Mouse (Mus musculus) mouse embryonic stem cell (cell line): ENCODE measurements around the gene Trpv5.

Experiments
- in situ Hi-C, 2 experiments: fragments of 300-500 bp; cut with MboI; formaldehyde crosslinking; loops; 1 replicate in 1 of 2; 3 replicates in 1 of 2; pipeline ENCODE4 v1.14.3; 2019 to 2020; ENCODE audit warnings: low sequenced_read_pairs in 2 of 2, low pct_unique_long_range_greater_than_20kb in 1 of 2, mixed read lengths in 1 of 2; ENCODE audit not compliant: unreplicated experiment in 1 of 2

Gene Trpv5

GRCm38 (mm10) chr6:41680669-41681068 is at the start of gene Trpv5:
Gene Trpv5 (minus strand): TSS chr6:41680769.
- in situ Hi-C loops = no loop called here

DNA sequence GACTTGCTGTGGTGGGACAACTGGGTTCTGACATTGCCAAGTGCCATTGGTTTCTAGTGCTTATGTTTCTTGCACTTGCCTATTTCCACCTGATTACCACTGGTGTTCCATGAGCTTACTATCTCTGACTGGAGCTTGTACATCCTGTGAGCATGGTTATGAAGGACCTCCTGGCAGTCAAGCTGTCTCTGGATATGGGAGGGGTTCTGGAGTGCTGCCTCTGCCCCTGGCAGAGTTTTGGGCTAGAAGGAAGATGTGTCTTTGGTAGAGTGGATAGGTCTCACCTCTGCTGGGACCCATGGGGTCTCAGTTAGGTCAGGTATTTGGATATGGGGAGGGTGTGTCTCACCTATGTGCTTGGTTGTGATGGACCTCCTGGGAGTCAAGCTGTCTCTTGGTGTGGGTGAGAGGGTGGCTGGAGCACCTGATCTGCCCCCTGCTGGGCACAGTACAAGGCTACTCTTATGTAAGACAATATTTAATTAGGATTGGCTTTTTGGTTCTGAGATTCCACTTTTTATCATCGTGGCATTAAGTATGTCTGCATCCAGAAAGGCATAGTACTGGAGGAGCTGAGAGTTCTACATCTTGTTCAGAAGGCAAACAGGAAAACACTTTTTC is 47.5 kb upstream of the Trpv5 start:
- in situ Hi-C loops = no loop called here

GRCm38 (mm10) chr6:41721430-41721829 is 40.9 kb upstream of the Trpv5 start:
- in situ Hi-C loops = no loop called here

DNA sequence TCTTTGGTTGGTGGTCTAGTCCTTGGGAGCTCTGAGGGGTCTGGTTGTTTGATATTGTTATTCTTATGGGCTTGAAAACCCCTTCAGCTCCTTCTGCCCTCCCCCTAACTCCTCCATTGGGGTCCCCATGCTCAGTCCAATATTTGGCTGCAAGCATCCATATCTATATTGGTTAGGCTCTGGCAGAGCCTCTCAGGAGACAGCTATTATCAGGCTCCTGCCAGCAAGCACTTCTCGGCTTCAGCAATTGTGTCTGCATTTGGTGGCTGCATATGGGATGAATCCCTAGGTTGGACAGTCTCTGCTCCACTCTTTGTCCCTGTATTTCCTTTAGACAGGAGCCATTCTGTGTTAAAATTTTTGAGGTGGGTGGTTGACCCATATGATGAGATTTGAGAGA is 29.7 kb upstream of the Trpv5 start:
- in situ Hi-C loops = no loop called here

DNA sequence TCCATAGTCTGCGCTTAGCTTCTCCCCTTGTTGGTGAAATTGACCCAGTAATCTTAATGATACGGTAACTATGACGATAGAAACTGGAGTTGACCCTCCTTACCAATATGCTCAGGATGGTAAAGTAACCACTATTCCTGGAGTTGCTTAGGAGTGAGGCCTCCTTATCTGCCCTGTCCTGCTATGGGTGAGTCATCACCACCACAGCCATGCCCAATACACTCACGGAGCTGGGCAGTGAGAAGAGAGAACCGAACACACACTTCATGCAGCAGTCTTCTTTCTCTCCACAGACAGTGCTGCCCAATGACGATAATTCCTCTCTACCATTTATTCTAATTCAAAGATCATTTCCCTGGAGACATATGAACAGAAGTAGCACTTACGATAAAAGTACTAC is 25.7 kb upstream of the Trpv5 start:
- in situ Hi-C loops = no loop called here

GRCm38 (mm10) chr6:41704123-41704522 is 23.6 kb upstream of the Trpv5 start, which contains the start of gene Kel:
Gene Kel (minus strand): TSS chr6:41704339.
- in situ Hi-C loops = no loop called here

DNA sequence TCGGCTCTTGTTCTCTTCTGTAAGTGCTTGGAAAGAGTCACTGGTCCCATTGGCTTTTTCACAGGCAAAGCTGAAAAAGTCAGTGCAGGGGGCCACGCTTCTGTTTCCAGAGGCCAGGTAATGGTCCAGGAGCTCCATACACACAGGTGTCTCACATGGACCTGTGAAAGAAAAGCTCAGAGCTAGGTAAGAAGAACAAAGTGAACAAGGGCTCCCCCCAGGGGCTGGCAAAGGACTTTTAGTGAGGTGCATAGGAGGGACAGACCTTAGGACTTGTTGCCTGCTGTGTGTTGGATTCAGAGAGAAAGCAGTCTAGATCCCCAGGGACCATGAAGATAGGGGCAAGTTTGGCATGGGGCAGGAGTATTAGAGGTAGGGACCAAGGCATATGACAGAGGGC is 22.4 kb upstream of the Trpv5 start:
- in situ Hi-C loops = no loop called here

DNA sequence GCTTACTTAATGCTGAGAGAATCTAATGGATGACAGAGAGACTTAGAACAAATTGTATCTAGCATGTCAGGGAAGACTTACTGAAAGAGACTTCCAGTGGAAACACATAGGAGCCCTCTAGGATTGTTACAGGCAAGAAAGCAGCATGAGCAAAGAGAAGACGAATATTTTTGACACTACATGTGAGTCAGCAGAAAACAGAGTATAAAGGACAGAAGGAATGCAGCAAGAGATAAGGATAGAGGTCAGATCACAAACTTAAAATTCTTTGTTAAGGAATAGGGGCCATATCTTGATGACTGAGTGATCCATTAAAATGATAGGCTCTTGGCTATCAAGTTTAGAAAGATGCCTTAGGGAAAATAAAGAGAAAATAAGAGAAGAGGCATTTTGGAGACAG is 20.7 kb upstream of the Trpv5 start:
- in situ Hi-C loops = no loop called here

DNA sequence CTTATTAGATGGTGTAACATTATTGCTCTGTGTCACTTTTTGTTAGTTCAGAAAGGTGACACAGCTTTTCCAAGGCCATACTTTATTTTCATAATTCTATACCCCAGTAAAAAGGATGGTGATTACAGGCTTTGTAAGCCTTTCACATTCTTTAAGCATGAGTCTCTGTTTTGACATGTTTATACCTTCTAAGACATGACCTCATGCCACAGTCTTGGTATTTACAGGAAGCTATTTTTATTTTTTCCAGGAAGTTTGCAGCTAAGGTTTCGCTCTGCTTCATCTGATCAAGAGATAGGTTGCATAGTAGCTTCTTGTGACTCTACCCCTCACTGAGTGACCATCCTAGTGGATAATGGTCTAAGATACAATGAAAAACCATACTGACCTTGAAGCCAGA is 13.8 kb upstream of the Trpv5 start:
- in situ Hi-C loops = no loop called here

DNA sequence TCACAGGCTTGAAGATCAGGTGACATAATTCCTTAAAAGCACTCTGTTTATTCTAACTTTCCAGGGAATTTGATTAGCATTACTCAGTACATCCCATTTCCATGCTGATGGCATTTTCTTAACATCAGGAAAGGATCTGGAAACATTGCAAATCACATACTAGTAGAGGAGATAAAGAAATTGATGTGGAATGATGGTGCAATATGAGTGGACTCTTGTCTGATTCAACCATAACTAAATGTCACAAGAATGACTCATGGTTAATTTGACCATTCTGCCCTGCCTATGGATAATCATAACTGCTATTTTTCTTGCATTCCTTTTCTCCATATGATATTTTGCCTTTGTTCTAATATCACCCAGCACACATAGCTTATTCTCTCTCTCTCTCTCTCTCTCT is 11.6 kb upstream of the Trpv5 start:
- in situ Hi-C loops = no loop called here

GRCm38 (mm10) chr6:41685596-41685995 is 5.0 kb upstream of the Trpv5 start:
- in situ Hi-C loops = no loop called here

DNA sequence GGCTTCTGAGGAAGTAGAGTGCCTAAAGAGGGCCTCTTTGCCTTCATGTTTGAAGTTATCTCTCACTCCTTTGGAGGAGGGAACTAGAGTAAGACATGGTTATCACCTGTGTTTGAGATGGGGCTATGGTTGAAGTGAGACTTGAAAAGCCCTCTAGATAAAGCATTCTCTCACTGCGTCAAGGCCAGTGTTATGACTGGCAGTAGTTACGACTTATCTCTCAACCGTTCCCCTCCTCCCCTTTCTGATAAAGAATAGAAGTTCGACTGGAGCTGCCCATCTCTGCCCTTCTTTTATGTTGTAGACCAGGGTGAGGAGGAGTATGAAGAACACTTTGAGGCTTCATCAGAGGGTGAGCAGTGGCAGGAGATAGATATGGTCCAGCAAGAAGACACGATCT is 4.3 kb upstream of the Trpv5 start:
- in situ Hi-C loops = no loop called here

GRCm38 (mm10) chr6:41684131-41684530 is 3.6 kb upstream of the Trpv5 start, which contains the start of gene Llcfc1:
Gene Llcfc1 (plus strand): TSS chr6:41684431.
- in situ Hi-C loops = no loop called here

GRCm38 (mm10) chr6:41681656-41682055 is 1.1 kb upstream of the Trpv5 start:
- in situ Hi-C loops = no loop called here

DNA sequence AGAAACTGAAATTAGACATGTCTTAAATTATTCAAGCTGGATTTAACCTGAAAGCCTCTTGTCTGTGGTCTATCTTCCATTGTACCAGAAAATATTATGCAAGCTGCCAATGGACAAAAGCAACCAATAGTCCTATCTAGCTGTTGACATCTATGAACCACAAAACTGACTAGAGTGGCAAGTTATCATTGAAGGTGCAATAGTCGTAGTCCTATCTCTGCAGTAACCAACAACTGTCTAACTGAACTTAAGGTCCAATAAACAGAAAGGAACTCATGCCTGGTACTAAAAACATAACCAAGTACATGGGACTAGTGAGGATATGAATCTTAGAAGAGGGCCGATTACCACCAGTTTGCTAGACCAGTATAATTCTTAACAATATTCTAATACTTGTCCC is 4.0 kb downstream of the Trpv5 start:
- in situ Hi-C loops = no loop called here

DNA sequence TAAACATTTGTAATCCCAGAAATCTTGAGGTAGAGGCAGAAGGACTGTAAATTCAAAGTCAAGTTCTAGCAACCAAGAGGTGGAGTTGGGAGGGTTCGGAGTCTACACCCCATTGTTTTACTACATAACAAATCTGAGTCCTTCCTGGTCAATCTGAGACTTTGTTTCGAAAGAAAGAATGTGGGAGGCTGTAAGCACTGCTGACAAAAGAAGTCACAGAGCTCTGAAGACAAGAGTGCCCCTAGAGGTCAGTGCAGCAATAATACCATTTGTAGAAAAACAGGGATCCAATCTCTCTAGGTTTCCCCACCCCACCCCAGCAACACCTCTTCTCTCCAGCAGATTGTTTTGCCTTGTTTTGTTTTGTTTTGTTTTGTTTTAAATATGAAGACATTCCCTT is 18.2 kb downstream of the Trpv5 start:
- in situ Hi-C loops = no loop called here

GRCm38 (mm10) chr6:41658487-41658886 is 22.1 kb downstream of the Trpv5 start:
- in situ Hi-C loops = no loop called here

DNA sequence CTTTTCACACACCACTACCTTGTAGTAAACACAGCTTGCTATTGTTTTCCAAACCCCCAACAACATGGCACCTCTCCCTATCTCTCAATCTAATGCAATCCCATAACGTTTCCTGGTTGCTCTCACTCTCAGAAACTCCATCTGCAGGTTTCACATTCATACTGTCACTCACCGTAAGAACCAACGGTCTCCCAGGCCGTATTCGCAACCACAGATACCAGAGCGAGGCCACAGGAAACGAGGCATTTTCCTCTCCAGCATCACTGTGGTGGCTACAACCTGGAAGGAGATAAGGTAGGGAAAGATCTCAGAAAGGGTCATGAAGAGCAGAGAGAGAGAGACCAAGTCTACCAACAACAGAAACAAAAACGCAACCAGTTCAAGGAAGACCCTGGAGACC is 25.9 kb downstream of the Trpv5 start:
- in situ Hi-C loops = no loop called here

DNA sequence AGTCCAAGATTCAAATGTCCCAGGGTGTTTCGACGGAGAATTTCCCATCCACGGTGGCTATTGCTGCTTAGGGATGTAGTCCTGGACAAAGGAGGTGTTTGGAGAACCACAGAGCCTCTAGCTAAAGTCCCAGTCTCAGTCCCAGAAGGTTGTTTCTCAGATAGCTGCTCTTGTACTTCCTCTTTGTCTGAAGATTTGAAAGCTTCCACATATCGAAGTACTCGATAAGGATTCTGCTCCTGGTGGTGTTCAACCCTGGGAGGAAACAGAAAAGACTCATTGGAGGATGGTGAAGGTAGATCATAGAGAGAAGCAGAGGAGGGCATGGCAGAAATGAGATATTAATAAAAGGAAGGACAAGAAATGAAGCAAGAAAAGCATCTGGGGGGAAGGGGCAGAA is 27.4 kb downstream of the Trpv5 start:
- in situ Hi-C loops = no loop called here

DNA sequence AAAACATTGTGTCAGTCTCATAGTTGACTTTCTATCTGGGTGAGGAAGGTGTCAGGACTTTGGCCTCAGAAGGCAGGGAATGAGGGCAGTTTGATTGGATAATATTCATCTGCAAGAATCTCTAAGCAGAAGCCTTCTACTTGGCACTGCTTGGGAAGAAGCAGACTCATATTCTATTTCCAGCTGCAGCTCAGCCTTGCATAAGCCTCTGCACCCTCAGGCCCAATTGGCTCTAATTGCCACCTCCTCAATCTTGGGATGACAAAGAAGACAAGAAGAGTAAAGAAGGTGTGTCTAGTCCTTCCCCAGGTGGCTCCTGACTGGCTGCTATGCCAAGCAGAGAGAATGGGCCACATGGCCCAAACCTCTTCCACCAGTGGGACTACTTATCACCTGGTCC is 33.9 kb downstream of the Trpv5 start:
- in situ Hi-C loops = no loop called here

DNA sequence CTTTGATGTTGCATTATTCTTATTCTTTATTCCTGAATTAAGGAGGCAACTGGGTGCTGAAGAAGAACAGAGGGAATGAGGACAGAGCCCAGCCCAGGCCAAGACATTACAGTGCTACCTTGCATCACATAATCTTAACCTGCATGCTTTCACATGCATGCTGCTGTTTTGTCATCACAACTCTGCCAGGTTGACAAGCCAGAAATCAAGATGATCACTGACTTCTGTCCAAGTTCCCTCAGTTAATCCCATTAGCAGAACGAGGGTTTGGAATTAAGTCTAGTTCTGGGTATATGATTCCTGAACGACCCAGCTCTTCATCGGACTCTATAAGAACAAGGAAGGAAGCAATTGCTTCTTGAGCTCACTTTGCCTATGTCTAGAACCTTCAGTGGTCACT is 34.3 kb downstream of the Trpv5 start:
- in situ Hi-C loops = no loop called here
